Mouse (Mus musculus) forebrain, embryonic 11.5 days (tissue): ENCODE results near the gene Wif1. TPM values are rescaled to one million over a fixed set of nuclear protein-coding genes. Genes with fewer than 3 reads are reported as not detected.

Source experiments
- ATAC-seq: fragments of 200-750 bp; cut with Nextera tagmentation; replicated peaks from 2 replicates; pipeline ENCODE4 v1.8.0; 2017; ENCODE audit warnings: moderate TSS enrichment; ENCODE audit not compliant: low FRiP score
- DNase-seq: peaks from one replicate; pipeline ENCODE4 v3.0.0-alpha.2; 2017; ENCODE audit warnings: low spot score
- H3K27ac ChIP-seq: fragments of 300-500 bp; sonication (generic); 2 replicates; pipeline ENCODE4 v1.5.1; 2014; ENCODE audit warnings: low read depth, low read length
- H3K27me3 ChIP-seq: fragments of 300-500 bp; sonication (generic); 2 replicates; pipeline ENCODE4 v1.6.1; 2014; ENCODE audit warnings: mild to moderate bottlenecking, low read length, mixed read lengths; ENCODE audit not compliant: control insufficient read depth, insufficient read depth
- H3K36me3 ChIP-seq: fragments of 300-500 bp; sonication (generic); 2 replicates; pipeline ENCODE4 v1.6.1; 2014; ENCODE audit warnings: mild to moderate bottlenecking, low read length, moderate library complexity, mixed read lengths; ENCODE audit not compliant: control insufficient read depth, insufficient read depth
- H3K4me1 ChIP-seq: fragments of 300-500 bp; sonication (generic); replicated peaks from 2 replicates; pipeline ENCODE4 v1.6.1; 2014; ENCODE audit warnings: low read length, mixed read lengths; ENCODE audit not compliant: control insufficient read depth, insufficient read depth
- H3K4me2 ChIP-seq: fragments of 300-500 bp; sonication (generic); 2 replicates; pipeline ENCODE4 v1.6.1; 2014; ENCODE audit warnings: low read depth, mild to moderate bottlenecking, low read length, moderate library complexity, mixed read lengths; ENCODE audit not compliant: severe bottlenecking
- H3K4me3 ChIP-seq: fragments of 300-500 bp; sonication (generic); 2 replicates; pipeline ENCODE4 v1.5.1; 2014; ENCODE audit warnings: low read depth, low read length
- H3K9ac ChIP-seq: fragments of 300-500 bp; sonication (generic); 2 replicates; pipeline ENCODE4 v1.6.1; 2014; ENCODE audit warnings: low read length
- H3K9me3 ChIP-seq: fragments of 300-500 bp; sonication (generic); 2 replicates; pipeline ENCODE4 v1.6.1; 2016; ENCODE audit warnings: low read length, mixed read lengths; ENCODE audit not compliant: control insufficient read depth
- WGBS: fragments of 180-500 bp; shearing (Covaris S2); extraction: QIAGEN DNeasy Blood & Tissue Kit; methylation state at CpG from one replicate; pipeline ENCODE4 v1.1.7; 2014; 5-methylcytosine and 5-hydroxymethylcytosine counted together
- polyA plus RNA-seq: library from polyadenylated mRNA; unstranded; fragments of >200 nt; fragmentation: Nextera tagmentation; extraction: Ambion mirVana; gene quantifications from 2 replicates; pipeline ENCODE4 v1.2.1, GENCODE M21; 2014

Wif1 gene
- polyA plus RNA-seq, 1 experiment from 2014 or later, result 11.2 TPM

- WGBS, result 62% methylated on average over 5 of the region's 5 CpGs
- no peaks in the 10 kb centered on the region for H3K27me3 ChIP-seq
- H3K36me3 ChIP-seq, result no peaks in the 10 kb centered on the region
- no peak overlapping the region for H3K9ac ChIP-seq
- H3K4me3 ChIP-seq, result no peak overlapping the region
- H3K4me2 ChIP-seq, result no peak overlapping the region
- no peak for ATAC-seq
- H3K9me3 ChIP-seq, result no peaks in the 10 kb centered on the region
- no peak for DNase-seq
- H3K27ac ChIP-seq, result no peak overlapping the region
- H3K4me1 ChIP-seq, result no peaks in the 10 kb centered on the region
Measured at GRCm38 (mm10) chr10:121061336-121061835, 27.6 kb downstream of the Wif1 start.

- no peak overlapping the region for H3K4me3 ChIP-seq
- H3K9me3 ChIP-seq, result no peaks in the 10 kb centered on the region
- no peak overlapping the region for H3K27ac ChIP-seq
- no peaks in the 10 kb centered on the region for H3K4me1 ChIP-seq
- H3K4me2 ChIP-seq, result no peak overlapping the region
- no peak overlapping the region for H3K9ac ChIP-seq
- DNase-seq, result no peak
- ATAC-seq, result no peak
- H3K27me3 ChIP-seq, result no peaks in the 10 kb centered on the region
- no peaks in the 10 kb centered on the region for H3K36me3 ChIP-seq
- 76% methylated on average over 8 of the region's 8 CpGs for WGBS
Measured at GRCm38 (mm10) chr10:121062704-121063103, 28.9 kb downstream of the Wif1 start.

- Histone ChIP-seq H3K36me3 (no peaks in the 10 kb centered on the region), H3K4me1 (no peaks in the 10 kb centered on the region), H3K4me3 (no peak overlapping the region), H3K27ac (no peak overlapping the region), H3K9ac (no peak overlapping the region), H3K4me2 (no peak overlapping the region), H3K27me3 (no peaks in the 10 kb centered on the region), H3K9me3 (no peaks in the 10 kb centered on the region)
- DNase-seq (no peak), ATAC-seq (no peak)
- 90% methylated on average over 7 of the region's 7 CpGs for WGBS
Measured at GRCm38 (mm10) chr10:121067416-121067951, 33.7 kb downstream of the Wif1 start.

- DNase-seq (no peak), ATAC-seq (no peak)
- H3K27ac ChIP-seq, result no peak overlapping the region
- no peaks in the 10 kb centered on the region for H3K27me3 ChIP-seq
- no peak overlapping the region for H3K9ac ChIP-seq
- no peaks in the 10 kb centered on the region for H3K36me3 ChIP-seq
- H3K4me1 ChIP-seq, result no peaks in the 10 kb centered on the region
- H3K9me3 ChIP-seq, result no peaks in the 10 kb centered on the region
- no peak overlapping the region for H3K4me2 ChIP-seq
- H3K4me3 ChIP-seq, result no peak overlapping the region
- WGBS, result 84% methylated on average over 1 of the region's 1 CpGs
Measured at GRCm38 (mm10) chr10:121068003-121068402, 34.2 kb downstream of the Wif1 start.

GRCm38 (mm10) chr10:121070742-121071141 lies 37.0 kb downstream of the Wif1 start:
- H3K27me3 ChIP-seq, result no peaks in the 10 kb centered on the region
- no peak overlapping the region for H3K9ac ChIP-seq
- ATAC-seq (no peak), DNase-seq (no peak)
- no peaks in the 10 kb centered on the region for H3K4me1 ChIP-seq
- no peaks in the 10 kb centered on the region for H3K36me3 ChIP-seq
- no peaks in the 10 kb centered on the region for H3K9me3 ChIP-seq
- WGBS, result 75% methylated on average over 7 of the region's 7 CpGs
- H3K4me3 ChIP-seq, result no peak overlapping the region
- H3K27ac ChIP-seq, result no peak overlapping the region
- no peak overlapping the region for H3K4me2 ChIP-seq

- 89% methylated on average over 9 of the region's 9 CpGs for WGBS
Measured at GRCm38 (mm10) chr10:121080500-121080899, 46.7 kb downstream of the Wif1 start.

GRCm38 (mm10) chr10:121082881-121083280 lies 49.1 kb downstream of the Wif1 start:
- no peaks in the 10 kb centered on the region for H3K4me1 ChIP-seq
- no peaks in the 10 kb centered on the region for H3K36me3 ChIP-seq
- H3K9me3 ChIP-seq, result no peaks in the 10 kb centered on the region
- no peak overlapping the region for H3K9ac ChIP-seq
- ATAC-seq (no peak), DNase-seq (no peak)
- no peak overlapping the region for H3K27ac ChIP-seq
- no peak overlapping the region for H3K4me2 ChIP-seq
- no peaks in the 10 kb centered on the region for H3K27me3 ChIP-seq
- H3K4me3 ChIP-seq, result no peak overlapping the region
- 89% methylated on average over 4 of the region's 4 CpGs for WGBS

More at GRCm38 (mm10) chr10:121080500-121080899, 46.7 kb downstream of the Wif1 start:
- Histone ChIP-seq H3K36me3 (no peaks in the 10 kb centered on the region), H3K9ac (no peak overlapping the region), H3K4me3 (no peak overlapping the region), H3K4me2 (no peak overlapping the region), H3K27ac (no peak overlapping the region), H3K4me1 (no peaks in the 10 kb centered on the region), H3K27me3 (no peaks in the 10 kb centered on the region), H3K9me3 (no peaks in the 10 kb centered on the region)
- ATAC-seq, result no peak
- no peak for DNase-seq

GRCm38 (mm10) chr10:121083512-121083911 lies 49.8 kb downstream of the Wif1 start:
- ATAC-seq (no peak), DNase-seq (no peak)
- WGBS, result 65% methylated on average over 10 of the region's 10 CpGs

GRCm38 (mm10) chr10:121088679-121089078 lies 54.9 kb downstream of the Wif1 start:
- Histone ChIP-seq H3K4me3 (no peak overlapping the region), H3K27me3 (no peaks in the 10 kb centered on the region), H3K4me1 (no peaks in the 10 kb centered on the region; the same call in 1 of the 2 replicates), H3K36me3 (no peaks in the 10 kb centered on the region), H3K4me2 (no peak overlapping the region), H3K9ac (no peak overlapping the region), H3K27ac (no peak overlapping the region), H3K9me3 (no peaks in the 10 kb centered on the region)
- no peak for ATAC-seq
- 88% methylated on average over 5 of the region's 5 CpGs for WGBS
- DNase-seq, result no peak

More at GRCm38 (mm10) chr10:121083512-121083911, 49.8 kb downstream of the Wif1 start:
- Histone ChIP-seq H3K36me3 (no peaks in the 10 kb centered on the region), H3K9ac (no peak overlapping the region), H3K4me3 (no peak overlapping the region), H3K27ac (no peak overlapping the region), H3K4me2 (no peak overlapping the region), H3K4me1 (no peaks in the 10 kb centered on the region), H3K27me3 (no peaks in the 10 kb centered on the region), H3K9me3 (no peaks in the 10 kb centered on the region)
